Mouse (Mus musculus) adrenal gland, postnatal 25 days (tissue): ENCODE results near the gene Mfap3l. TPM values are rescaled to one million over a fixed set of nuclear protein-coding genes. Genes with fewer than 3 reads are reported as not detected.
"Not testable (repeated sequence)": the region's sequence is repeated elsewhere in the genome, so short reads cannot be mapped to it uniquely, and the experiment has no call there.

ENCODE experiments used
- DNase-seq: peaks from one replicate; pipeline ENCODE4 v3.0.0; 2021; ENCODE audit warnings: mixed read lengths
- total RNA-seq: library from RNA; stranded (reverse); gene quantifications from 2 replicates; pipeline ENCODE4 v1.2.3, GENCODE M21; 2021

Mfap3l gene
- total RNA-seq, 1 experiment from 2014 or later, result 2.5 TPM

- no peak for DNase-seq
Observed at GRCm38 (mm10) chr8:60650119-60650518, 17.5 kb downstream of the Mfap3l start.

- DNase-seq, result no peak
Observed at GRCm38 (mm10) chr8:60657425-60658113, 24.9 kb downstream of the Mfap3l start.

GRCm38 (mm10) chr8:60658114-60658500, 25.5 kb downstream of the Mfap3l start:
- no peak for DNase-seq

- DNase-seq, result not testable (repeated sequence)
Observed at GRCm38 (mm10) chr8:60658686-60659085, 26.1 kb downstream of the Mfap3l start.

GRCm38 (mm10) chr8:60659721-60660120, 27.1 kb downstream of the Mfap3l start:
- no peak for DNase-seq

GRCm38 (mm10) chr8:60661191-60661590, 28.6 kb downstream of the Mfap3l start:
- no peak for DNase-seq

GRCm38 (mm10) chr8:60663552-60663951, 30.9 kb downstream of the Mfap3l start:
- DNase-seq, result no peak

- no peak for DNase-seq
Observed at GRCm38 (mm10) chr8:60665821-60666220, 33.2 kb downstream of the Mfap3l start.

GRCm38 (mm10) chr8:60666852-60667251, 34.2 kb downstream of the Mfap3l start:
- no peak for DNase-seq

GRCm38 (mm10) chr8:60678590-60678989, 46.0 kb downstream of the Mfap3l start:
- DNase-seq, result no peak

- DNase-seq, result no peak
Observed at GRCm38 (mm10) chr8:60681811-60682210, 49.2 kb downstream of the Mfap3l start.

GRCm38 (mm10) chr8:60682340-60682739, 49.7 kb downstream of the Mfap3l start:
- no peak for DNase-seq

- DNase-seq, result no peak
Observed at GRCm38 (mm10) chr8:60711516-60712086, 79.0 kb downstream of the Mfap3l start.

- DNase-seq, result no peak
Observed at GRCm38 (mm10) chr8:60714724-60715123, 82.1 kb downstream of the Mfap3l start.

- DNase-seq, result no peak
Observed at GRCm38 (mm10) chr8:60718692-60719091, 86.1 kb downstream of the Mfap3l start.

Other genes starting within 250 kb of the Mfap3l start
- gene Gm10283, start 129.6 kb upstream of the Mfap3l start, total RNA-seq, result not detected in 2 replicates
- gene Aadat, start 126.9 kb upstream of the Mfap3l start, total RNA-seq, result 0.95 TPM in 1 of 2 replicates, not detected in the other